ENCODE assay signal across 2 mouse cellular contexts in the genomic region with DNA sequence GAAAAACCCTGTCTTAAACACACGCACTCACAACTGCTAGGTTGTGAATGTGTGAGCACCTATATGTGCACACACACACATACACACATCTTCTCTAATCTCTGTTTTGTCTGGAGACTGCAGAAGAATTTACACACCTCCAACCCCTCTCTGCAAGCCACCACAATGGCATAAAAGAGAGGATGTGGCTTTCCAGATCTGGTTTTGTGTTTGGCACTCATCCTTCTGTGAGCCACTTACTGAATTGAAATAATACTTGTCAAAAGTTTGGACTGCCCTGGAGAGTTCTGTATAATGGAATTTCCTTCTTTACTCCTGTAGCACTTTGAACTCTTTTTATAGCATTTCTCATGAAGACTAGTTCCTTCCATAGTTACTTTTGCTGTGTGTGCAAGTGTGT.
TF ChIP-seq lines count a peak whose summit lies in the region.

No protein-coding gene starts in this region.

TF ChIP-seq in CH12.LX, 34 proteins besides CTCF, POLR2A, EP300 and RAD21 (continued from another document):
- TF ChIP-seq NELFE (IDR thresholded peaks at IDR 0.05; ENCODE audit: low read depth, low read length): no peak
- TF ChIP-seq MYC (IDR thresholded peaks at IDR 0.05; ENCODE audit: low read depth, low read length): no peak
- TF ChIP-seq GABPA (IDR thresholded peaks at IDR 0.05; ENCODE audit: insufficient replicate concordance, low read depth, low read length): no peak
- no peak for TF ChIP-seq JUND (conservative IDR thresholded peaks at IDR 0.05; ENCODE audit: low read depth, low read length)
- no peak for TF ChIP-seq POLR2AphosphoS2 (IDR thresholded peaks at IDR 0.05; ENCODE audit: low read depth, low read length)
- TF ChIP-seq E2F4 (IDR thresholded peaks at IDR 0.05; ENCODE audit: insufficient replicate concordance, low read depth, low read length): no peak
- TF ChIP-seq ZNF384 (IDR thresholded peaks at IDR 0.05; ENCODE audit: low read depth, low read length): no peak
- TF ChIP-seq HCFC1 (IDR thresholded peaks at IDR 0.05; ENCODE audit: low read depth, low read length): no peak
- TF ChIP-seq USF2 (conservative IDR thresholded peaks at IDR 0.05; ENCODE audit: low read depth, low read length): no peak
- TF ChIP-seq PAX5 (IDR thresholded peaks at IDR 0.05; ENCODE audit: low read length): no peak
- TF ChIP-seq KAT2A (IDR thresholded peaks at IDR 0.05; ENCODE audit: insufficient replicate concordance, low read length): no peak
TF ChIP-seq in CH12.LX: peak in this region for 0.

TF ChIP-seq in myocyte, 11 proteins besides CTCF, POLR2A, EP300 and RAD21 (continued from another document):
- no peak for TF ChIP-seq MYOG (IDR thresholded peaks at IDR 0.05; ENCODE audit: control insufficient read depth in 1 of 3, insufficient read depth in 1 of 3, insufficient read length in 2 of 3, low read depth in 2 of 3)
